Mouse (Mus musculus): ENCODE results near the gene Cobl.

Cobl gene

DNA sequence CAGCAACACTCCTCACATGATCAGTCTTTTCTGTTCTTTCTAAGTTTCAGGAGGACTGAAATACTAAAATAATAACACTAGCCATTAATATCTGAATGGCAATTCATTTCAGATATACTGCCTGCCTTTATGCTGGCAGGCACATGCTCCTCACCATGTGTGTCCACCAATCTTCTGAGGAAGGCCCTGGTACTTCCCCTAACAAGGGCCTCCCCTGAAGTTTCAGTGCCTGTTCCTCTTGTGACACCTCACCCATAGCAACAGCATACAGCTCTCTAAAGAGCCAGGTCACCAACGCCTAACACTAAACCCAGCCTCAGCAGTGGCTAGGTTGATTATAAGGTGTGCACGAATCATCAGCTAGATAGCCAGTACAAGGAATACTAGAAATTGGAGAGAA is 20.5 kb downstream of the Cobl start:
- DNase-seq (ENCODE audit: low spot score in 2 of 2) = no peak

DNA sequence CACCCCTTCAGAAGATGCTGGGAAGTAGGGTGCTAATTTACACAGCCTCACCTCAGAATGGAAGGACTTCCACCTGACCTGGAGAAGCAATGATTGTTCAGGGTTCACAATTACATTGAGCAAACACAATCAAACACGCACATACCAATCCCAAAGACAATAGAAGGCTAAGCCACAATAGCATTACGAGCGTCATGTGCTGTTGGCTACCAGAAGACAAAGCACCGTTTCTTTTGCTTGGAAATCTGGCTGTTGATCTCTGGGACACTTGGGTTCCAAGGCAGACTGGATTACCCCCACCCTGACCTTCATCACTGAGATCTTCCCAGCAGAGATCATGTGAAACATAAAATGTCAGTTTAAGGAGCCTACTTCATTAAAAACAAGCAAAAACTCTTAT is 21.1 kb downstream of the Cobl start:
- no peak for DNase-seq (ENCODE audit: low spot score in 2 of 2)

DNA sequence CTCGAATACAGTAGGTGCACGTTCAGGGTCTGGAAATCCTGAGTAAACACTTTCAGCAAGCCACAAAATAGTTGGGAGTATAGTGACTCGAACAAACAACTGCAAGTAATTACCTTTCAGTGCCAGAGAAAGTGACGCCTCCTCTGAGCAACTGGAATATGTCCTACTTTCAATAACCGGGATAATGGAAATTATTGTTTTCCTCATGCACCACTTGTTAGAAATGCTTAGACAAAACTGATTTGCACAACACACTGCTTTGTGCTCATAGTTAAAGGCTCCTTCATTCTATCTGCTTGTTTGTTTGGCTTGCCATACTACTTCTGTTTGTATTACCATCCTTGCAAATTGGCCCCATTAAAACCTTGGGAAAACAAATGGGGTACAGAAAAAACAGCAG is 21.6 kb downstream of the Cobl start:
- DNase-seq (ENCODE audit: low spot score in 2 of 2) = no peak

DNA sequence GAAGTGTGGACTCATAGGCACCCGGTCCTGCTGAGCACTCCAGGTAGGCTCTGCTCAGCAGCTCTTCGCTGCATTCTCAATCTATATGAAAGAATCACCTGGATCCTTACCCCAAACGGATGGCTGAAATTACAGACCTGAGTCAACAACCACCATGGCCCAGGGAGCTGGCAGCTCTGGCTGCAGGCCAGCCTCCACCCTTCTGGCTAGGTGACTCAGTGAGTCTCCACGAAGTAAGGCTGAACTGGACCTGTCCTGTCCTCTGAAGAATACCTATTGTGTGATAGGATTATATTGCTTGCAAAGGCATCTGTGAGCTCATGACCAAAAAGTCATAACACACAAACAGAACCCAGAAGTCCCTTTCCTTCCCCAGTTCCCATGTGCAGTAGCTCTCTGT is 22.5 kb downstream of the Cobl start:
- peak in 1 of 2 experiments; percentile 45 for DNase-seq (ENCODE audit: low spot score in 2 of 2)

DNA sequence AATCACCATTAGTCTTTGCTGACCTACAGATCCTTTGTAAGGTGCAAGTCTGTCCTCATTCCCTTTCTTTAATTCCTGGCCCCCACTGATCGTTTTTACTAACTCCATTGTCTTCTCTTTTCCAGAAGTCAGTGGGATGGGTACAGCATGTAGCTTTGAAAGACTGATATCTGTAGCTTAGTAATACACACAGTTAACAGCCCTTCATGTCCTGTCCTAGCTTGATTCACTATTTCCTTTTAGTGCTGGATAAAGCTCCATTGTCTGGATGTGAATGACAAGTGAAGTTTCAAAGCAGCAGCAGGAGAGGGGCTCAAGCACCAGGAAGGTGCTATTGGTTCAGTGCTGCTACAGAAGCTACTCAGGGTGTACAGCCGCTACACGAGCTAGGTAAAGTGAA is 28.9 kb downstream of the Cobl start:
- DNase-seq (ENCODE audit: low spot score in 2 of 2) = no peak

DNA sequence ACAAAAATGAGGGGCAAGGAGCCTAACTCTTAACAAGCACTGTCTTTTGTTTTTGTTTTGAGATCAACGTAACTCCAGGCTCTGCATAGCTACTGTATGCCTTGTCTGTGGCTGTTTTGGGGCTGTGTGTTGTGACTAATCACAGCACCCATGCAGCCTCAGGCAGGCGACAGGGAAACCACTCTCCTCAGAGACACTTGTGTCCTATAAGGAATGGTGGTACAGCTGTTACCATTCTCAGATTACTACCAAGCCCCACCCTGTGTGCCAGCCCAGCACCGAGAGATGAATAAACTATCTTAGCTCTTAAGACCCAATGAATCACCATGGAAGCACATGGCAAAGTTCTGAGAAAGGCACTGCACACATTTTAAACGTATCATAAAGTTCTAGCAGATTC is 29.7 kb downstream of the Cobl start:
- DNase-seq (ENCODE audit: low spot score in 2 of 2) = no peak

DNA sequence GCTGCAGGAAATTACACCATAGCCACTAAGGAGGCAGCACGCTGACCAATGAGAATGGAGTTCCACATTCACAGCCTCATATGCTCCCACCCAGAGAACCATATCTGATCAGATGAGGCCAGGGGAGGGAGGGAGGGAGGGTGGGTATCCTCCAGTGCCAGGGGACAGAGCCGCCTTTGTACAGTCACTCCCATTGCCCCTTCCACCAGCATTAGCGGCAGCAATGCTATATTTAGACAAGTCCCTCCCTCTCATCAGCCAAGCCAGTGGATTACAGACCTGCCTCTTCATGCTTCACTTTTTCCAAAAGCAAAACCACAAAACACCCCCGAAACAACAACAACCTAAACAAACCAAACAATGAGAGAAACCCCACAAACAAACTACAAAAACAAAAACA is 30.2 kb downstream of the Cobl start:
- DNase-seq (ENCODE audit: low spot score in 2 of 2) = no peak

DNA sequence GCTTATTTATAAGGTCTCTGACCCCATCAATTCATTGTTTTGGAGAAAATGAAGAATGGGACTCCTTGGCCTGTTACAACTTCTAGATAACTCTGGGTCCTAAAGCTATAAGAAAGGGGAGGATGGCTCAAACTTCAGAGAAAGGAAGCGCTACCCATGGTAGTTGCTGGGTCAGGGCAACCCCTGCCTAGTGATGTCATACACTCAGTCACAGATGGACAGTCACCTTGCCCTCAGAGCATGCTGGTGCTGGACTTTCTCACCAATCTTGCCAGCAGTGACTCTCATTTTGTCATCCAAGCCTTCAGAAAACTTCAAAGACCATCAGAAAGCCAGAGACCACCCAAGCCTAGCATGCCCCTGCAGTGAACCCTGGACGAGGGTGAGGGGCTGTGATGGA is 32.8 kb downstream of the Cobl start:
- DNase-seq (ENCODE audit: low spot score in 2 of 2) = no peak

DNA sequence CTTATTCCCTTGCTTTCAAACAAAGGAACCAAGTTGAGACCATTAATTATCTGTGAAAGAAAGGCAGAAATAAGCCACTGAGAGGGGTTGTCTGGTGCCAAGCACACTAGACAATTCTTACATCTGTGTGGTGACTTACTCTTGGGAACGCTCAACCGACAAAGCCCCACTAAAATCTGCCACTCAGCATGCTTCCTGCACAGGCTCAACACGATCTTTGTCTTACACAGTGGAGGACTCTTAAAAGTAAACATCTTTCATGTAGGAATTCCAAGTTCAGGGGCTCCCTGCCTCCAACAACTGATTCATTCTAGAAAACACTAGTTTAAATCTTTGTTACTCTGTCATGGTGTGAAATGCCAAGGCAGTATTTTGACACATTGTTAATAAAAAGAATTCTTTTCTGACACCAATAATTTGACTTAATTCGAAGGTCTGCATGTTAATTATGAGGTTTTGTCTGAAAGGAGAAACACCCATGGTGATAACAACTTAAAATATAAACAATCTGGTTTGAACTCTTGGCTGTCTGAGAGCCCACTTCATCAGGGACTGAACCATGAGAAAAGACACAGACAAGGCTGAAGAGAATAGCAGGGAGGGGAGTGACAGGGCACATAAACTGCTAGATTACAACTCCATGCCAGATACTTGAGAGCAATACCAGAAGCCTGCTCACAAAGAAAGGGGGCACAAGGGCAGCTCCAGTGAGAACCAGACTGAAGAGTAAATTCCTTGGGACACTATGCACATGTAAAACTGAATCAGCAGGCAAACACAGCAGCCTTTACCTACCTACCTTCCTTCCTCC is 34.3 kb downstream of the Cobl start:
- DNase-seq (ENCODE audit: low spot score in 2 of 2) = no peak

DNA sequence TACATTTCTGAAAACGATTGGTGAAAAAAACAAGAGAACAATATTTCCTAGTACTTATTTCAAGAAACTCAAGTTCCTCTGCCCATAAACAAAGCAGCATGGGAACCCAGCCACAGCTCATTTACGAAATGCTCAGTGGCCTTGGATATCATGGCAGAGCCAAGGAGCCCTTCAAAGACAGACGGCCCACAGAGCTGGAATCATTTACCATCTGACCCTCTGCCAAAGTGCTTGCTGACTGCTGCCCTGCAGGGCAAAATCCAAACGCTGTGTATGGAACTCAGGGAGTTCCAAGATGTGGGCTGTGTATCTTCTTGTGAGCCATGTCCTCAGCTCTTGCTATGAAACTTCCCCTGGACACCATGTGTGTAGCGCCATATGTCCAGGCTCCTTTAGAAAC is 38.0 kb downstream of the Cobl start:
- peak in 1 of 2 experiments; percentile 19 for DNase-seq (ENCODE audit: low spot score in 2 of 2)

DNA sequence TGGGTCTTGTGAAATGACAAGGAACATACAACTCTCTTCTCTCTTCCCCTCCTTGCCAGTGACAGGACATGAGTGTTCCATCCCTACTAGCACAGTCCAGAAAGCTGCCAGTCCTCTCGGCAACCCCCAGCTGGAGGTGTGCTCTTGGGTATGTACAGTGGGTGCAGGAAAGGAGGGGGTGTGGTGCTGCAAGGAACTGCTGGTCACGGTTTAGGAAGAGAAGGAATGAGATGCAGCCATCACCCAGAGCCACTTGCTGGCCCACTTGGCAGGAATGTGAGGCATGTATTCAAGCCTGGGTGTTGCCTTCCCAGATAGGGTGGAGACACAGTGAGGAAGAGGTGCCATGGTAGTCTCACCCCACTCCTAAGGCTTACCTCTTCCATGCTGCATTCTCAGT is 40.6 kb downstream of the Cobl start:
- no peak for DNase-seq (ENCODE audit: low spot score in 2 of 2)

DNA sequence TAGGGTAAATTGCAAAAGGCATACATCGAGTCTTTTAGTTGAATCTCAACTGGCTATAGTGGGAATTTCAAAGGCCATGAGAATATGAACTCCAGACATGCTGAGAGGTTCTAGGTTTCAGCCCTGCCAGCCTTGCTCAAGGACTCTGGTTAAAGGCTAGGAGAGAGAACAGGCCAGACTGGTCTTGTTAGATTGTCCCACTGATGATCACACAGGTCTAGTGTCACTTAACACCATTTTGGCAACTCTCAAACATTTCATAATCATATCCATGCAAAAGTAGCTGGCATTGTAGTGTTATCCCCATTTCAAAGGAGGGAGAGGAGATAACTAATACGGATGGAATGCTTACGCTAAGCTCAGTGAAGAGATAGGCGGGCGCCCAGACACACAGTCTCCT is 43.6 kb downstream of the Cobl start:
- DNase-seq (ENCODE audit: low spot score in 2 of 2) = no peak

DNA sequence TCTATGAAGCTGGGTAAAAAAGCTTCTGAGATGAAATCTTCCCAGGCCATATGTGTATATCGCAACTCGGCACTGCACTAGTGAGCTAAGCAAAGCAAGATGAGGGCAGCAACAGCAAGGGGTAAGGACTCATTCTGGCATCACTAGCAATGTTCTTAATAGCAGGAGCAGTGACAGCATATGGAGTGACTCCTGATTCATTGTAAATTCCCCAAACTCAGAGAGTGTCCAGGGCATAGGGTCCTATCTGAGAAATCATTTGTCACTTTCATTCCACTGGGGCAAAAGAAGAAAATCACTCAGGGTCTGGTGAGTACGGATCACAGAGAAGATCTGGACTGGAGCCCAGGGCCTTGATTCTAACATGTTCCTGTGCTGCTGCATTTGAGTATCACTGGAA is 44.6 kb downstream of the Cobl start:
- no peak for DNase-seq (ENCODE audit: low spot score in 2 of 2)

DNA sequence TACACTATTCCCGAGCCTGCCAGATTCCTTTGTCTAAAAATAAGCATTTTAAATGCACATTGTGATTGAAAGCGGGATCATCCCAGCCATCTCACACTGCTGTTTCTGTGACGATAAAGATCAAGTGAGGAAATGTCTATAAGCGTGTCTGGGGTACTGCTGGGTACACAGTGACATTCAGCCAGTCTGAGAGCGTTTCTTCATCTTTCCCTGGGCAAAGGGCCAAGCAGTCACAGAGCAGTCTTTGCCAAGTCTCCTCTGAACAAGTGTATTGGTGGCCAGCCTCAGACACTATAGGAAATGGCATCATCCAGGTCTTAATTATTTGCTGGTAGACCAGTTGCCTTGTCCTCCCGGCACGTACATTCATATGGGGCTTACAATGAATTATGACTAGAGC is 47.9 kb downstream of the Cobl start:
- DNase-seq (ENCODE audit: low spot score in 2 of 2) = peak in 1 of 2 experiments; percentile 14

DNA sequence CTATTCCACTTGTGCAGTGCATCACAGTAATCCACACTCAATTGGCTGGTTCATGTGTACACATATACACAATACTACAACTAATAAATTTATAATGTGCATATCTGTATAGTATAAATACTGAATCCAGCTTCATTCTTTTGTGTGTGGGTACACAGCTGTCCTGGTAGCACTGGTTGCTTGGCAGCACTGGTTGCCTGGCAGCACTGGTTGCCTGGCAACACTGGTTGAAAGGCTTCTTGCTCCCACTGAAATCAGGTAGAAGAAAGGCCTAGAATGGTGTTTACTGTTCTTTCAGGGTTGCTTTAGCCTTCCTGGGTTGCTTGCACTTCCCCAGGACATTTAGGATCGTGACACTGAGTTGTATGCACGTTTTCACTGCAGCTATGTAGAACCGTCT is 49.4 kb downstream of the Cobl start:
- no peak for DNase-seq (ENCODE audit: low spot score in 2 of 2)

DNA sequence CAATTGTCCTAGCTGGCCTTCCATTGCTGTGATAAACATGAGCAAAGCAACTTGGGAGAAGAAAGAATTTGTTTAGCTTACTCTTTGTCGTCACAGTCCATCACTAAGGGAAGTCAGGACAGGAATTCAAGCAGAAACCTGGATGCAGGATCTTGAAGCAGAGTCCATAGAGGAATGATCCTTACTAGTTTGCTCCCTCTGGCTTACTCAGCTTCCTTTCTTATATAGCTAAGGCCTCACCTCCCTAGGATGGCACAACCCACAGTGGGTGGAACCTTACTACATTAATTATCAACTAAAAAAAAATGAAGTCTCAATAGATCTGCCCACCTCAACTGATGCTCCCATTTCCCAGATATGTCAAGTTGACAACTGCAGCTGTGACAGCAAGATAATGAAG is 52.8 kb downstream of the Cobl start:
- no peak for DNase-seq (ENCODE audit: low spot score in 2 of 2)

DNA sequence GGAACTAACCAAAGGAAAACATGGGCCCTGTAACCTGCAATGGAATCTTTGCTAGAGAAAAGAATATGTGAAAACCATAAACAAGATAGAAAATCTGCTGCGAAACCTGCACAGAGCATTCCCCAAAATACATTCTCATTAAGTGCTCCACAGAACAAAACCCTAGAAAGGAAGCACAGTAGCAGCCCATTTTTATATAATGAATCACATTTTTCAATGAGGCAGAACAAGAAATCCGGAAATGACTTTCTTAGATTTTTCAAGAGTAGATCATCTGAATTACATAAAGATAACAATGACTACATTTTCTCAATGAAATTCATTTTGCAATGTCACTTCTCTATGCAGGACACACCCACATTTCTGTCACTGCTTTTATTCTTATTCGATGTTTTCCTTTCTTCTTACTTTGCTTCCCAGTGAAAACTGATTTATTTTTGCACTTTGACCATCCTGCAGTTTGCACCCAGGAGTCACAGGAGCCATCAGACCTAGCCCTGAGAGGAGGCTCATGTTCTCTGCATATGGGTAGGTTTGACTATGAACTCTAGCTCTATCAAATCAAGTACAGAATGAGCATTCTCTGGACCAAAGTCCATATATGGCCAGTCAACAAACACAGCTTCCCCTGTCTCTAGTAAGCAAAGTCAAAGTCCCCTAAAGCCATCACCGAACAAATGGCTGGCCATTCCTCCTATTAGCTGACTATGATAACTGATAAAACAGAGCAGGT is 53.5 kb downstream of the Cobl start:
- no peak for DNase-seq (ENCODE audit: low spot score in 2 of 2)

DNA sequence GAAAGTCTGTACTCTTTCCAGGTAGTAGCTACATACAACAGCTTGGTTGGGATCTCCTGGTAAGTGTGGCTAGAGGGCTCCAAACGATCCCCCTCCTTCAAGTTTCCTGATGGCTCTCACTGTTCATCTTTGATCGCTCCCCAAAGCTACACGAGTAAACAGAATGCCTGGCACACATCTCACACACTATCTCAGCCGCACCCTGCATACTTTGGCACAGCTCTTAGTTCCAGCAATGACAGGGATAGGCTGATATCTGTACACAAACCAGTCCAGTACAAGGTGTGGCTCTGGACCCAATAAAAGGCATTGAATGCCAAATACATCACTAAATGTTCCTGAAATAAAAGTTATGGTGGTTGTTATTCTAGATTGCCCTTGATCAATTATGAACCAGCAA is 55.3 kb downstream of the Cobl start:
- peak; percentile 28 to 35 for DNase-seq (ENCODE audit: low spot score in 2 of 2)

DNA sequence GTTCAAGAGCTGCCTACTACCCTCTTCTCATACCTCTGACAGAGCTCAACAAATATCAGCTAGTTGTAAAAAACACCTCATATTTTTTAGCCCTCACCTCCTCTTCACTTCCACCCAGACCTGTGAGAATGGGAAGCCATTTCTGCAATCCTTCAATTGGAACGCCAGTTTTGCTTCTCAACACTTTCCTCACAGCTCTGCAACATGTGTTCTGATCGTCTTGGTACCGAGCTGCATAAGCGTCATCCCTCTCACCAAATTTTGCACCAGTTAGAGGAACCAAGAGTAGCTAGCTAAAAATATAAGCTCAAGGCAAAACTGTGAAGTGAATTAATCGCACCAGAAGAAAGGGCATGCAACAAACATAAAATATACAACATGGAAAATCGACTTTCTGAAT is 56.9 kb downstream of the Cobl start:
- DNase-seq (ENCODE audit: low spot score in 2 of 2) = no peak

DNA sequence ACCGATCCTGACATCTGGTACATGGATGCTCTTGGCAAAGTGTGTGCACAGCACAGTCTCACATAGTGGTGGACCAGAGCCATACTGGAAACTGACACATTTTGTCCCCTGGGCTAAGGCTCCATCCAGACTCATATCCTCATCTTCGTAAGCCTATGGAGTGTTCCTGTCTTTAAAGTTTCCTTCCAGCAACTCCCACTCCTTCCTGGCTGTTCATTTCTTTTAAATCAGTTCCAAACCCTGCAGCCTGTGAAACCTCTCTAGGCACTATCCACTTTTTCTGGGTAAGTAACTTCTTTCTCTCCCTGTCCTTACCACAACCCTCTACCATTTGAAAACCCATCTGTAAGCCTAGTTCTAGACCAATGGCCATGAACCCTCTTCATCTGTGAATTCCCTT is 64.9 kb downstream of the Cobl start:
- no peak for DNase-seq (ENCODE audit: low spot score in 2 of 2)

DNA sequence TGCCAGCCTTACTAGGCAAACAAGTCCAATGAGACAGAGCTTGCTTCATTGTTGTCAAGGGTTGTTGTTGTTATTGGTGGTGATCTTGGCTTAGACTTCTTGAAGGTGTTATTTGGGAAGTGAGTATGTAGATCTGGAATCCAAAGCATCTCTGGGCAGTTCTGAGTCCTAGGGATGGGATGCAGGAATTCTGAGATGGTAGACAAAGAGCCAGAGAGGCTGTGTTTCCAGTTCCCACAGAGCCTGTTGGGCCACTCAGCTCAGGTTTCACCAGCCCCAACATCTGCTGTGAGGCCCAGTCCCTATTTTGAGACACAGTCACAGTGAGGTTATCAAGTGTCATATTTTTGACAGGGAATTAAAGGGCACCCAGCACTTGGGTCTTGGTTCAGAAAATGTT is 68.6 kb downstream of the Cobl start:
- no peak for DNase-seq (ENCODE audit: low spot score in 2 of 2)

DNA sequence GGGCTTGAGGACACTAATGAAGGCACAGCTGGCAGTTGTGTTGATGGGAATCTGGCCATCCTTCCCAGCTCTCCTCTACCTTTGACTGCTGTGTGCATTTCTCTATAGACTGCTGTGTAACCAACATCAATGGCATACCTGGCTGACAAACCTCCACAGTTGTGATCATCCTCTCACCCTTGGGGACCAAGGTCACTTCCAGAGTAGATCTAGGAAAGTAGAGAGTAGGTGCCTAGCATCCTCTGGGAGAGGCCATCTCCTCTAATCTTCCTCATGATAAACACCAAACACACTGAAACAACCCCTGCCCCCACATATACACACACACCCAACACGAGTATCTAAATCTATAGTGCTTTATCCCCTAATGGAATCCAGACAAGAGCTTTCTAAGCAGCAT is 70.1 kb downstream of the Cobl start:
- no peak for DNase-seq (ENCODE audit: low spot score in 2 of 2)

DNA sequence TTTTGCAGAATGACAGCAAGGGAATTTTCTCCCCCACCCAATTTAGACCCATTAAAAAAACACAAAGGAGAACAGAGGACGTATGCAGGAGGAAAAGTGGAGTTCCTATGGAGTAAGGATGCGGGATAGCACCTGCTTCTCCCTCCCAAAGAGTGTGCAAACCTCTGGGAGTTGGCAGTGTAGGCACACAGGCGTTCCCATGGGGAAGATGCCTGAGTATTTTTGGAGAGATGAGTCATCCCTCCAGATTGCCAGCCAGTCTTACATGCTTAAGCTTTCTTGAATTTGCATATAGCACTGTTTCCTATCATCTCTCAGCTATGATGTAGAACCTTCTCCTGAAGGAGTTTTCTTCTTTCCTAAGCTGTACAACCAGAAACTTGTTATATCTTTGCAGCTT is 70.6 kb downstream of the Cobl start:
- DNase-seq (ENCODE audit: low spot score in 2 of 2) = no peak

DNA sequence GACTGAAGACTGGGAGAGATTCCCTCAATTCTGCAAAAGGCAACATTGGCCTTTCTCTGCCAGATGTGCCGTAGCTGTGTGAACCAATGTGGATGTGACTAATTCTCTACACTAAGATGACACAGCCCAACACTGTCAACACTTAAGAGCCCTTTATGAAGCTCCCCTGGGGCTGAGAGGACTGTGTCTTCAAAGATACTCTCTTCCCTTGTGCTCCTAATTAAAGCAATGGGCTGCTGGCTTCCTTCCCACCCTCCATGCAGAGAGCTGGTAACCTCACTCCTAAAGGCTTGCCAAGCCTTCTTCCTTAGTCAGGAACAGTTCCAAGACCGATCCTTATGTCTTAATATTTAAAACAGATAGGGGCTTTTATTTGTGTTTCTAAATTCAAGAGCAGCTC is 79.9 kb downstream of the Cobl start:
- no peak for DNase-seq (ENCODE audit: low spot score in 2 of 2)
